ENCODE assay signal across 22 mouse cellular contexts in the genomic region with DNA sequence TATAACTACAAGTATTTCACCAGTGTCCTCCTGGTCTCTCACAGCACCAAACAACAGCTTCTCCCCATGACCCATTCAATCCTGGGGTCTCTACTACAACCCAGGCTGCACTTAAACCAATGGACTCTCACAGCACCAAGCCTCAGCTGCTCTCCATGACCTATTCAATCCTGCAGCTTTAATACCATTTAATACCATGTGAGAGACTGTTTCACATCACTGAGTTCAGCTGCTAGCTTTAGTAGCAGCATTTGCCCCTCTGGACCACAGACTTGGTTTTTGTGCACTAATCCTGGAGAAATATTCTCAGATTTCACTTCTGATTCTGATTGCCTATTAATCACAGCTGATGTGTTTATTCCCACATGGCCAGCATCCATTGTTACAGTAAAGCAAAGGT.
DNase-seq lines count a peak whose midpoint lies in the region; ATAC-seq and TF ChIP-seq lines count a peak whose summit lies in the region.
"Had no signal": no experiment of that assay in that cellular context is flagged by ENCODE, and none has a peak within 500 bp of the region (broad histone marks: within the 10 kb centered on the region; RNA-seq: fewer than 3 reads in every experiment).

No protein-coding gene starts in this region.

- H3K36me3 ChIP-seq in limb, embryonic 12.5 days = no peaks in the 10 kb centered on the region
- H3K36me3 ChIP-seq in limb, embryonic 10.5 days = no peaks in the 10 kb centered on the region
- H3K36me3 ChIP-seq in limb, embryonic 13.5 days = no peaks in the 10 kb centered on the region
- H3K36me3 ChIP-seq in limb, embryonic 14.5 days (ENCODE audit: control insufficient read depth, insufficient read depth, low read length) = no peaks in the 10 kb centered on the region
- H3K36me3 ChIP-seq: embryonic facial prominence, embryonic 12.5 days; embryonic facial prominence, embryonic 15.5 days; forebrain, embryonic 10.5 days; forebrain, embryonic 12.5 days had no signal

- no peak for TF ChIP-seq POLR2A in limb, embryonic 14.5 days (IDR thresholded peaks at IDR 0.05; ENCODE audit: borderline replicate concordance, extremely low read depth, insufficient read depth, insufficient read length)

- no peak overlapping the region for H3K4me2 ChIP-seq in limb, embryonic 12.5 days
- H3K4me2 ChIP-seq in limb, embryonic 13.5 days (replicated peaks) = no peak overlapping the region
- no peak overlapping the region for H3K4me2 ChIP-seq in limb, embryonic 14.5 days (replicated peaks; ENCODE audit: low read depth, low read length, severe bottlenecking)
- H3K4me2 ChIP-seq: embryonic facial prominence, embryonic 12.5 days; embryonic facial prominence, embryonic 15.5 days; forebrain, embryonic 12.5 days had no signal

- H3K4me3 ChIP-seq in limb, embryonic 12.5 days (replicated peaks) = no peak overlapping the region
- no peak overlapping the region for H3K4me3 ChIP-seq in limb, embryonic 10.5 days
- H3K4me3 ChIP-seq in limb, embryonic 13.5 days = no peak overlapping the region
- H3K4me3 ChIP-seq in limb, embryonic 14.5 days (replicated peaks; ENCODE audit: low read length) = no peak overlapping the region
- H3K4me3 ChIP-seq: embryonic facial prominence, embryonic 12.5 days; embryonic facial prominence, embryonic 15.5 days; erythroblast, embryonic 14.5 days; forebrain, embryonic 10.5 days; forebrain, embryonic 12.5 days had no signal

- H3K9ac ChIP-seq in limb, embryonic 12.5 days (replicated peaks) = no peak overlapping the region
- no peak overlapping the region for H3K9ac ChIP-seq in limb, embryonic 13.5 days
- H3K9ac ChIP-seq in limb, embryonic 14.5 days (ENCODE audit: low read depth, low read length, severe bottlenecking) = no peak overlapping the region
- H3K9ac ChIP-seq: embryonic facial prominence, embryonic 12.5 days; embryonic facial prominence, embryonic 15.5 days; forebrain, embryonic 12.5 days had no signal

- no peak for DNase-seq in limb, embryonic 10.5 days (ENCODE audit: low spot score)
- no peak for DNase-seq in limb, embryonic 14.5 days (ENCODE audit: low spot score)
- DNase-seq in left cerebral cortex, postnatal 25 days (ENCODE audit: low spot score in 2 of 2) = no peak
- DNase-seq: adrenal gland, adult 2 months; adrenal gland, postnatal 10 days; adrenal gland, postnatal 25 days; cerebellum, adult 11 months; cerebellum, adult 18-20 months; cerebellum, adult 8-10 months; cerebellum, adult 9-11 months; cerebellum, postnatal 14 days; cerebellum, postnatal 36 days; embryo, embryonic 11 days had no signal

- no peaks in the 10 kb centered on the region for H3K9me3 ChIP-seq in limb, embryonic 12.5 days
- H3K9me3 ChIP-seq in limb, embryonic 10.5 days (replicated peaks) = no peaks in the 10 kb centered on the region
- no peaks in the 10 kb centered on the region for H3K9me3 ChIP-seq in limb, embryonic 13.5 days
- H3K9me3 ChIP-seq in limb, embryonic 14.5 days (ENCODE audit: control insufficient read depth, low read length) = no peaks in the 10 kb centered on the region
- H3K9me3 ChIP-seq: embryonic facial prominence, embryonic 12.5 days; embryonic facial prominence, embryonic 15.5 days; forebrain, embryonic 12.5 days had no signal

- ATAC-seq in limb, embryonic 12.5 days (ENCODE audit: insufficient number of reproducible peaks, insufficient read depth, low FRiP score, low TSS enrichment, low read depth) = 0 out of 2 replicates have a peak, but pooled peaks have one; percentile 59
- ATAC-seq in limb, embryonic 13.5 days (ENCODE audit: low FRiP score, low read depth) = peak; percentile 32; the same call in 1 of the 2 replicates
- peak; percentile 55; the same call in 1 of the 2 replicates for ATAC-seq in limb, embryonic 14.5 days (ENCODE audit: low FRiP score, low read depth)
- ATAC-seq: forebrain, embryonic 14.5 days; forebrain, embryonic 16.5 days had no signal

- H3K4me1 ChIP-seq in limb, embryonic 12.5 days (replicated peaks) = no peaks in the 10 kb centered on the region
- no peaks in the 10 kb centered on the region for H3K4me1 ChIP-seq in limb, embryonic 10.5 days
- peaks cover 5% of the 10 kb centered on the region; the same call in 1 of the 2 replicates for H3K4me1 ChIP-seq in limb, embryonic 13.5 days
- H3K4me1 ChIP-seq in limb, embryonic 14.5 days (ENCODE audit: control insufficient read depth, insufficient read depth, low read length) = no peaks in the 10 kb centered on the region
- H3K4me1 ChIP-seq: embryonic facial prominence, embryonic 12.5 days; forebrain, embryonic 10.5 days; forebrain, embryonic 12.5 days had no signal

- no peak overlapping the region for H3K27ac ChIP-seq in limb, embryonic 12.5 days
- no peak overlapping the region for H3K27ac ChIP-seq in limb, embryonic 10.5 days
- no peak overlapping the region for H3K27ac ChIP-seq in limb, embryonic 13.5 days
- no peak overlapping the region for H3K27ac ChIP-seq in limb, embryonic 14.5 days (replicated peaks; ENCODE audit: low read depth, low read length)
- H3K27ac ChIP-seq: embryonic facial prominence, embryonic 12.5 days; embryonic facial prominence, embryonic 15.5 days; forebrain, embryonic 10.5 days; forebrain, embryonic 12.5 days had no signal

- no peaks in the 10 kb centered on the region for H3K27me3 ChIP-seq in limb, embryonic 12.5 days
- H3K27me3 ChIP-seq in limb, embryonic 10.5 days (ENCODE audit: low read depth, poor library complexity, severe bottlenecking) = no peaks in the 10 kb centered on the region
- no peaks in the 10 kb centered on the region for H3K27me3 ChIP-seq in limb, embryonic 13.5 days
- H3K27me3 ChIP-seq in limb, embryonic 14.5 days (ENCODE audit: control insufficient read depth, insufficient read depth, low read length) = no peaks in the 10 kb centered on the region
- H3K27me3 ChIP-seq: embryonic facial prominence, embryonic 12.5 days; embryonic facial prominence, embryonic 15.5 days; forebrain, embryonic 12.5 days had no signal

- intact Hi-C loops in left cerebral cortex, postnatal 25 days (cut with DNase I) = no loop called here
